Mouse (Mus musculus): ENCODE results near the gene Kank1.

DNA sequence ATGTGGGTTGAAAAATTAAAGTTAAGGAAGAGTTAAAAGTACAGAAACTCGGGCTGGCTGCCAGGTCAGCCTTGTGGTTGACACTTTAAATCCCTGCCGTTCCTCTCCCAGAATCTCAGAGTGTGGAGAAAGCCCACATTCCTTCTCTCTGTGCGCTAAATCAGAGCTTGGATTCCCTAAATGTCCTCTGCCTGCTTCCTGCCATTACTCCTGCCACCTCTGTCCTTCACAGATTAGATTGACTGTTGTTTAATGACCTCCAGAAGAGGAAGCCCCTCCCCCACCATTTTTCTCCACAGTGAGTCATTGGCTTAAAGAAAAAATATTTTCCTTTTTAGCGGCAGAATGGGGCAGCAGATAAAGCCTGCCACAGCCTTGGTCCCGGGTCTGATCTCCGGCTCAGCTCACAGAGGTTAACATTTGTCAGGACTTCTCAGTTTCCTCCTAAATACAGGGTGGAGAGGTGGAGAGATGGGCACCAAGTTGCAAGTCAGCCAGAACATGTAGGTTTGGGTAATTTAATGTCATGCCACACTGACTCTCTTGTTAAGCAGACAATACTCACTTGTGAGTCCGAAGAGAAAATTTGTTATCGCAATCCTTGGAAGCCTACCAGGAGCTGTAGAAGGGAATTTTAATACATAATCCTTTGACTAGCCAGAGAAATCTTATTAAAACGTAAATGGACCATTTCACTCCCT is 162.9 kb downstream of the Kank1 start:
- TF ChIP-seq CTCF (IDR thresholded peaks at IDR 0.05; ENCODE audit: low read depth, low read length), result no peak
- no peak for TF ChIP-seq POLR2A (IDR thresholded peaks at IDR 0.05; ENCODE audit: extremely low read depth, insufficient read depth, low read length)
